Mouse (Mus musculus) left cerebral cortex, adult 11 months (tissue): ENCODE results near the gene Nasp.

Experiments
- DNase-seq: peaks from one replicate; pipeline ENCODE4 v3.0.0; 2022; ENCODE audit warnings: low spot score

The Nasp gene

DNA sequence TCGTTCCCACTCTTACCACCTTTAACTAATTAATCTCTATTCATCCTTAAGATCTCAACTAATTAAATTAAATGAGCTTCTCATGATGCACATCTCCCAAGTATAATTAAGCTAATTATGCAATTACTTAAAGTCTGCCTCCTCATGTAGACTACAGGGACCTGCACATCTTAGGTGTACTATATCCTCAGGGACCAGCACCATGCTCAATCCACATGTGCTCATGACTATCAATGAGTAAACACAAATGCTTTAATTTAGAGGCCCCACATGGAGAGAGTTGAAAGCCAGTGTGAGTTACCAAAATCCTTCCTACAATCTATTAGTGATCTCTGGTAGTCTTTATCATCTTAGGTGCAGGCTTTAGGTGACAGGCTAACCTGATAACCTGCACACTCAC lies 7.5 kb upstream of the Nasp start:
- no peak for DNase-seq

DNA sequence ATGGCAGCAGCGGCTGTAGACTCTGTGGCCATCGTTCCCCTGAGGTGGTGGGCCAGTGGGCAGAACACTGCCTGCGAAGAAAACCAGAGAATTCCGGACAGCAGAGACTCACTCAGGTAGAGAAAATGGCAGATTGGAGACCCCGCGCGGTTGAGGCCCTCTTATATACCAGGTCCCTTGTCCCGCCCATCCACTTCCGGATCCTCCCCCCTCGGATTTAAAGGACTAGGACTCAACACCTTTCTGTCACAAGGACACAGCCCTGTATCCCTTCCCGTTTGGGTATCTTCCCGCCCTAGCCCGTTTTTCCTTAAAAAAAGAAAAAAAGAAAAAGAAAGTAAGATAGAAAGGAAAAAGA lies 403 bp downstream of the Nasp start:
- DNase-seq: peak; percentile 87

DNA sequence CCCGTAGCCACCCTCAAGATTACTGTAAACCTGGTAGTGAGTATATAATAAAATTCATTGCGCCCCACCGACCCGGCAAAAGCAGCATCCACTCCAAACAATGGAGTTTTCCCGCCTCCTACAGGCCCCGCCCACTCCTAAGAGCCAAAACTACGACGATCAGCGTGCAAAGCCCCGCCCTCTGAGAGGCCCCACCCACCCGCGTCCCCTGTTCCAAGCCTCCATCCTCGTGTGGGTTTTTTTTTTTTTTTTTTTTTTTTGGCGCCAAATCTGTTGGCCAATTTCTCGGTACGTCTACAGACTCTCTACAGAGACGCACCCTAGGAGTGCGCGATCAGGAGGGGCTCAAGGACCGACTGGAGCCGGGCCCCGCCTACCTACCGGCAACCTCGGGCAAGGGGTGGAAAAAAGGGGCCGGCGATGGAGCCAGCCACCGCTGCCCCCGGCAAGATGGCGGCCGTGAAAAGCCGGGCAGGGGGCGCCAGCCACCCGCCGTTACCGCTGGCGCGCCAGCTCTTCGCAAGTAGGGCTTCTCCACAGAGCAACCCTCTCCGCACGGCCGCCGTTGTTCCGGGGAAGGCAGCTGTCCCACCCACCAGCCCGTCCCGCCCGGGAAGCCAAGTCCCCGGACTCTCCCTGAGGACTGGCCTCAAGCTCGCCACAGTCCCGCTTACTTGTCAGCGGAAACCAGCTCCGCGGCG lies 933 bp downstream of the Nasp start:
- peak; percentile 25 for DNase-seq

DNA sequence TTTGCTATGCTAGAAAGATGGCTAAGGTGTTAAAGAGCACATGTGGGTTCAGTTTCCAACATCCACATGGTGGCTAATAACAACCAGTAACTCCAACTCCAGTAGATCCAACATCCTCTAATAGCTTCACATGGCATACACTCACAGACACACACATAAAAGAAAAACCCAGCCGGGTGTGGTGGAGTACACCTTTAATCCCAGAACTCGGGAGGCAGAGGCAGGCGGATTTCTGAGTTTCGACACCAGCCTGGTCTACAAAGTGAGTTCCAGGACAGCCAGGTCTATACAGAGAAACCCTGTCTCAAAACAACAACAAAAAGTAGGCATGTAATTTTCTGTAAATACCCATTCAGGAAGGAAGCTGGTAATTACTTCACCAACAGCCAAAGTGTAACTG lies 2.9 kb downstream of the Nasp start:
- DNase-seq: no peak

DNA sequence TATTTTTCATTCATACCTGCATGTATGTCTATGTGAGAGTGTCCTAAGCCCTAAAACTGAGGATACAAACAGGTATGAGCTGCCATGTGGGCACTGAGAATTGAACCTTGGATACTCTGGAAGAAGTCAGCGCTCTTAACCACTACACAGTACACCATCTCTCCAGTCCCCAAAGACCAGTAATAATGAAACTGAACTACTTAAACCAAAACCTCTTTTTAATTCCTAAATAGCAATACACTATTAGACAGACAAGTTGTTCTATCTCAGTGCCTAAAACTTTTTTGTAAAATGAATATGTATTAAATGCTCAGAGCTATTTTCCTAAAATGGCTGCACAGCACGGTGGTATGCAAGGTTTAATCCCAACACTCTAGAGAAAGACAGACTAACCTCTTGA lies 12.5 kb downstream of the Nasp start:
- DNase-seq: no peak

DNA sequence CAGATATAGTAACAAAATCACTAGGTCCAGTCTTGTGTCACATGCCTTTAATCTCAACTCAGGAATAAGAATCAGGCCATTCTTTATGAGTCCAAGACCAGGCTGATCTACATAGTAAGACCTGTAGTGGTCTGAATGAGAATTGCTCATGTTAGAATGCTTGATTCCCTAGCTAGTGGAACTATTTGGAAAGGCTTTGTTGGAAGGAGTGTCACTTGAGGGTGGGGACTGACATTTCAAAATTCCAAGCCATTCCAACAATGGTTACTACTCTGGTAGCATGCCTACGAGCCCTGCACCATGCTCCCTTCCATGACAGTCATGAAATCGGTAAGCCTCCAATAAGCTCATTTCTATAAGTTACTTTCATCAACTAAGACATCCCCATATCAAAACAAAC lies 15.1 kb downstream of the Nasp start:
- no peak for DNase-seq

DNA sequence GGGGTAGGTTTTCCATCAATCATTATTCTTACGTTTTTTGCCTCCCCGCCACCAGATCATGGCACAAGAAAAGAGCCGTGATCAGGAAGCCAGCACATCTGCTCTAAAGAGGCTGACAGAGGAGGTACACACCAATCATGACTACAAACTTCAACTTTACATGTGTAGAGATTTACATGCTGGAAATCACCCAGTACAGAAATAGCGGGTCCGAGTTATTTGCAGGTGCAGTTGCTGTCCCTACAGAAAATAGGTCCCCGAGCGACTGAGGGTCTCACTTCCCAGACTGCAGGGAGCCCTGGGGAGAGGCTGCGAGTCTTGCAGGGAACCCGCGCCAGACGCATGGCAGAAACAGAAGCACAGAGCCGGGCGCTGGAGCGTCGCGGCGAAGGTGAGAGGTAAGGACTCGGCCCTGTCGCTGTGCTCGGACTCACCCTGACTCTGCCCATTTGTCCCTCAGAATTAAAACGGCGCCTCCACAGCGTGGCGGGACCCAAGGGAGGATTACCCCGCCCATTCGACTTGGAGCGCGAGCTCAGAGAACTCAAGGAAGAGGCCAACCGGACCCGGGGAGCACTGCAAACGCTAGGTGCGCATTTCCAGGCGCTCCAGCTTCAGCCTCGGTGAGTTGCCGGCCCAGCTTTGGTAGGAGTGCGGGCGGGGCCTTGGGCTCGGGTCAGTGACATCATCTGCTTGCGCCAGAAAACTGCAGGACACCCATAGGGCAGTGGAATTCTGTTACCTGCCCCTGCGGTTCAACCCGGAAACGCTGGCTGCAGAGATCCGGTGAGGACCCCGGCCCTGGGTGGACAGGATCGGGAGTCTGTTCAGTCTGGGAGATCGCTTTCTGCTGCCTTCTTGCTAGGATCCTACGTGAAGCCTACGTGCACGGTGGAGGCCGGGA lies 30.5 kb downstream of the Nasp start:
- peak; percentile 87 for DNase-seq

DNA sequence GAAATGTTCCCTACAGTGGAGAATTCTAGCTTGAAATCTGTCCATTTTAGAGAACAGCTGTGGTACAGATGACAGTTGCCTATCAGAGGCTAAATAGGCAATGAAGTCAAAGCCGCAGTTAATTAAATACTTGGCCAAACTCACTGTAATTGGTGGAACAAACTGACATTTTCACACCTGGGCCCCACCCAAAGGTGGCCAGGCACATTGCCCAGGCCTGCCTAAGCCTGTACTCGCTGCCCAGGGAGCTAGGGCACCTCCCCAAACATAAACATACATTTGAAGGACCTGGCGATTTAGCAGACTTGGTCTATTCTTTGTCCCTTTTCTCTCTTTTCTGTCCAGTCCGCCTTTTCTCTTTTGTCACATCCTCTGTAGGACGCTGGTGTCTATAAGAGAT lies 31.4 kb downstream of the Nasp start, which contains the start of gene Ccdc17:
Gene Ccdc17, plus strand, starts transcription at position 276 of the 400 bp plus-strand sequence.
- no peak for DNase-seq

DNA sequence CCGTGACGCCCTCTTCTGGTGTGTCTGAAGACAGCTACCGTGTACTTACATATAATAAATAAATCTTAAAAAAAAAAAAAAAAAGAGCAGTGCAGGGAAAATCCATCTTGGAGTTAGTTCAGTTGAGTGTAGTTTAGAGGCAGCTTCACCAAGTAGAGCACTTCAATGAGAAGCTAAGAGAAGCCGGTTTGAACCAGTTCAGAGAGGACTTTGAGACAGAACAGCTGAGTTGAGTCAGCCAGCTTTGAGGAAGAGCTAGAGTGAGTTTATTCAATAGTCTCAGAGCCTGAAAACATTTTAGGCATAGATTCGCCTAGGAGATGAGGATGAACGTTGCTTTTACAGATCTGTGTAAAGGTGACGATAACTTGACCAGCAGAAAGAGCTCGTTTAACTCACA lies 31.9 kb downstream of the Nasp start:
- DNase-seq: no peak

DNA sequence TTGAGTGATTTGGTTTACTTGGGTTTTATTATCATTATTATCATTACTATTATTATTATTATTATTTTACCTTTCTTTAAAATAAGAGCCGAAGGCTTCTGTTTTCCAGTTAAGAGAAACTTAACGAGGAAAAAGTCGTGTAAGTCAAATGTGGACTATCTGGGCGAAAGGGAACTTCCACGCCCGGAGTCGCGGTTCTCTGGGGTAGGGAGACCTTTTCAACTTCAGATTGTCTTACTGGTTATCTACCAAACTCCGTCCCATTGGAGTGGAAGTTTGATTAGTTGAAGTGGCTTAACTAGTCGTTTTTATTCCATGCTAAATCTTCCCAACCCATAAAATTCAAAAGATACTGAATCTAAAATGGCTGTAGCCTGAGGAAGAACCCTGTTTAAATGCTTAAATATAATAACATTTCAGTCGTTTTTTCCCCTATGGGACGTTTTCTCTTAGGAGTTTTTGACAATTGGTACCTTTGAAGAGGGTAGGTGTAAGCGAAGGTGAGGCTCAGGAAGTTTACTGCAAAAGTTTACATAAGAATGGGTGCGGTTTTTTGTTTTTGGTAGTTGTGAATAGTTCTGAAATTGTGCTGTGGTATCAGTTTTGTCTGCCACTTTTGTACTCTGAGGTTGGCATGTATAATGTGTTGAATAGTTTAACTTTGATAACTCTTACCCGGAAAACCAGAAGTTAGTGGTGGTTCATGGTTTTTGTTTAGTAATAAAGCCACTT lies 69.4 kb downstream of the Nasp start:
- DNase-seq: no peak

DNA sequence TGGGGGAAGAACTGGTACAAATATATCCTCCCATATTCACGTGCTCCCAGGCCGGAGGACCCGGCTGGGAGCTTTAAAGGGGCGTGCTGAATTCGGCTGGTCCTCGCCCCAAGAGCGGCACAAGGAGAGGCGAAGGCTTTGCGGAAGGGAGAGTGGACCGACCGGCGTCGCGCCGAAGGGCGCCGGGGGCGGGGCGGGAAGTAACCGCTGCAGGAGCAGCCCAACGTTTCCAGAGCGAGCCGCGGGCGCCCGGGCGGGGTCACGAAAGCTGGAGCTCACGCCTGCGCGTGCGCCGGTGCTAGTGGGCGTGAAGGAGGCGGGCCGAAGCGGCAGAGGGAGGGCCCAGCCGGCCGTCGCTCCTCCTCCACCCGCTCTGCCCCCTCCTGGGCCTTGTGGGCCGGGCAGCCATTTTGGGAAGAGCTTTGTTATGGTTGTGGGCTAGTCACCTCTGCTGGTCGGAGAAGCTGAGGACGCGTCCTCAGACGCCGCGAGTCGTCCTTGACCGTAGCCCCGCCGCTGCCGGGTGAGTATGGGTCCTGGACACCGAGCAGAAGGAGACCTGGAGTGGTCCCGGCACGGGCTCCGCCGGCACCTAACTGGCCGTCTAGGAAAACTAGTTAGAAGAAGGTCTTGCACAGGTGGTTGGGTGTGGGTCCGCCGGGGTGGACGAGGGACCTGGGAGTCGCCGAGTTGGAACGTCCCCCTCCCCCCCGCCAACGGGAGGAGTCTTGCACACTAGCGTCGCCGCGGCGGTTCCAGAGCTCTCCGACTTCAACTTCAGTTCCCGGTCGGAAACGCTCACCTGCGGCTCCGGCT lies 70.2 kb downstream of the Nasp start, which contains the start of gene Gpbp1l1:
Gene Gpbp1l1, plus strand, starts transcription at position 353 of the 816 bp plus-strand sequence.
- DNase-seq: peak; percentile 95

DNA sequence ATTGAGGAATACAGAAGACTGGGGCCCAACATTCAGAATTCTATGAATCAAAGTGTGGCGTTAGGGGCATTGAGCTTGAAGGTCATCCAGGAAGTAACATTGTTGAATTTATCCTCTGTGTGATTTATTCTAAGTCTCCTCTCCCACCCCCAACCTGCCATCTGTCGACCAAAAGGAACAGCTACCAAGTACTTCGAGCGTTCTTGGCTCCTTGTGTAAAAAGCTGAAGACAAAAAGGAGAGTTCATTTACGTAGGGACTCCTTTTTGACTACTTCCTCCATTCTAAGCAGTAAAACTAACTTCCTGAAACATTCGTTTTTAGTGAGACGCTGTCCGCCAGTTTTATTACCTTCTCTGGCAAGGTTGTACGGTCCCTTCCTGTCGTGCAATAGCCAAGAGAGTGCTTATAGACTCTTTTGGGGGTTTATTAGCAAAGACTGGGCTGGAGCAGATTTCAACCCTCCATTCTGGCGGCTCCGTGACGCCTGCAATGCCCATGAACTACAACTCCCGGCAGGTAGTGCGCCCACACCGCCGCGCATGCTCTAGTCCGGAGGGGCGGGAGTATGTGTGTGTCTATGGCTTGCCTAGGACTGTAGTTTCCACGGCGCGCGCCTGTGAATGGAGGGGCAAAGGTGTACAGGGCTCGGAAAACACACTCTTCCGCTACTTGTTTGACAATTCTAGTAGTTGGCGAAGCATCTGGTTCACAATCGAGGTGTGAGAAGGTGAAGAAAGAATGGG lies 71.0 kb downstream of the Nasp start:
- DNase-seq: peak; percentile 91

DNA sequence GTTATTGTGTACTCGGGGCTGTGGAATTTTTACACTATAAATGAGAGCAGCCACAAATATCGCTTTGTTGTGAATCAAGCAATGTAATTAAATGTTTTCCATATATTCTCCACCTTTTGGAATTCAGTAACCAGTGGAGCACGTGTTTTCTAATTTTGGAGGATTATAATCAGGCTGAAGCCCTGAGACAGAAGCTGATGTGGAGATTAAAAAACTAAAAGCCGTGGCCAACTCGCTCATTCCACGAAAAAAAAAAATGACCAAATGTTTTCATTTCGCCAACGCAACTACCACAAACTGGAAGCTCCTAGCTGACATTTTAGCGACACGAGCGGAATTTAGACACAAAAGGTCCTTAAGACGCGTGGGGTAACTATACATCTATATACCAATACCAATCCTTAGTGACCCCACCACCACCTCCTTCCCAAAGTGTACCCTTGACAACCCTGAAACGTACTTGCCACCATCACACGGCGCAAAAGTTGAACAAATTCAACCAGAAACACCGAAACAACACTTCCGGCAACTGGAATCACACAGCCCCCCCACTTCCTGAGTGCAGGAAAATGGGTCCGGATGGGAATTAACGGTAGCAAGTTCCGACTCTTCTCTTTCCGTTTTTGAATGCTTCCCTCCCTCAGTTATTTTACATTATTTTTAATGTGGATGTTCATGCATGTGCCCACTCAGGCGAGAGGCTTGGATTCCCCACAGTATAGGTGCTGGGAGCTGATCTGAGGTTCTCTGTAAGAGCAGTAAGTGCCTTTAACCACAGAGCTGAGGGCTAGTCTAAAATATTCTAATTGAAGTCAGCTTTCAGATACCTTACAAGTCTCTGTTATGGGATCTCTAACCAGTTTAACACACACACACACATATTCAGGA lies 72.1 kb downstream of the Nasp start, which contains the start of gene Tmem69:
Gene Tmem69, minus strand, starts transcription at position 524 of the 888 bp plus-strand sequence.
- peak; percentile 59 for DNase-seq

DNA sequence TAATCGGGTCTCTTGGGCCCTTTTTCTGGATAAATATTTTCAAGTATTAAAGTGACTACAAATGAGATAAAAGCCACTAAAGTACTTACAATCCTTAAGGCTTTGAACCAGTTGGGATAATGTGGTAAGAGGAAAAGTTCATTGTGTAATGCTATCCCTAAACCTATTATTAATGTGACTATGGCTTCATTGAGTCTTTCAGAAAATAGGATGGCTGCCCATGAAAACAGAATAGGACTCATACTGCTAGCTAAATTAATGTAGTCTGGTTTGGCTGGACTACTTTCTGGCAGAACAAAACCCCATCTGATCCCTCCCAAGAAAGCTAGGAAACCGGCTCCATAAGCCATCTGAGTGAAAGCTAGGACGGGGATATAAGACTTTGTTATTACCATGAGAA lies 74.7 kb downstream of the Nasp start:
- DNase-seq: no peak
